Mouse (Mus musculus) adipose tissue, adult 10 weeks (tissue): ENCODE measurements around the gene Lnx2. TPM values are rescaled to one million over a fixed set of nuclear protein-coding genes. Genes with fewer than 3 reads are reported as not detected.

Experiments
- polyA plus RNA-seq: library from polyadenylated mRNA; stranded (reverse); fragments of 350-450 nt; fragmentation: Illumina TruSeq; extraction: RNeasy Lipid Tissue Mini Kit (QIAGEN cat#74804); gene quantifications from one replicate; pipeline ENCODE4 v1.2.3, GENCODE M21; 2014; ENCODE audit warnings: low read depth, low replicate concordance

The Lnx2 gene
- polyA plus RNA-seq, result 12.5 TPM

DNA sequence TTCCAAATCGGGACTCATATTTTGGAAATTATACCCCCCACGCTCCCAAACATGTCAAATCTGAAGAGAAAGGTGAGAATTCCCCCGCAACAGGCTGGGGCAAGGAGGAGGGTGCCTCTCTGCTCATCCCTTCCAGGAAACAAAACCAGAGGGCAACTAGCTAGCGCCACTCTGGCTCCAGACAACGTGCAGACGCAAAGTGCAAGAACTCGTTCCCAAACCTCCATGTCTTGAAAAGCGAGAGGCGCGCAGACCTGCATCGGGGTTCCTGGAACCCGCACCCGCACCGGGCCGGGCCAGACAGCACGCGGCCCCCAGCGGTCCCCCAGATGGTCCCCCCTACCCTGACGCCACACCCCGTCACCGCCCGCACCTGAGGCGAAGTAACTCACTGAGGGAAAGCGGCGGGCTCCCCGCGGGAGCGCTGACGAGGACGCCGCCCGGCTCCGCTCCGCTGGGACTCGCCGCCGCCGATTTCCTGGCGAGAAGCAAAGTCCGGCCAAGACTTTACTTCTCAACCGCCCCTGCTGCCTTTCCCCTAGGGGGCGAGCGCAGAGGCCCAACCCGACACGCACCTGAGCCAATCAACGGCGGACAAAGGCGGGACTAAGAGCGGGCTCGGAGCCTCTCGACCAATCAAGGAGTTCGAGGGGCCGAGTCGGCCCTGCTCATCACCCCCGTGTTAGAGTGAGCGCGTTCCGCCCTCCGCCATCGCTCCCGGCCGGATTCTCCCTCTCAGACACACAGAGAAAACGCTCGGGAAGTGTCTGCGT lies at the start of gene Lnx2:
Gene Lnx2, minus strand, starts transcription at position 561 of the 773 bp plus-strand sequence.

DNA sequence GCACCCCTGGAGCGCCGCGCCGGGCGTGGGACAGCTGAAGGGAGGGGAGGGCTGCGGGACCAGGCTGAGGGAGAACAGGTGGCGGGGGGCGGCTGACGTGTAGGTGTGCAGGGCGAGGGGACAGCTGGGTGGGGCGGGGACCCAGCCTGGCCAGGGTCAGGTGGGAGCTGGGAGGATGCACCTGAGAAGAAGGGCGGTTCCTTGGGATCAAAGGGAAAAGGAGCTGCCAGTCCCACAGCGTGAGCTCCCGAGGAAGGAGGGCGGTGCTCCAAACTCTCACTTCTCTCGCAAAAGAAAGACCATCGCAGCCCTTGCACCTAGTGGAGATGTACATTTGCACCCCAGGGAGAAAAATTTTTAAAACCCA lies 396 bp upstream of the Lnx2 start, which contains the start of gene Polr1d:
Gene Polr1d, plus strand, starts transcription at position 252 of the 367 bp plus-strand sequence.

Other genes with a start within 250 kb of the Lnx2 start
- gene Rpl21, start 243.7 kb downstream of the Lnx2 start, polyA plus RNA-seq, result 988 TPM
- gene Rasl11a, start 231.5 kb downstream of the Lnx2 start, polyA plus RNA-seq, result 19.6 TPM
- 37.3 TPM for gene Gtf3a, start 127.9 kb downstream of the Lnx2 start, polyA plus RNA-seq
- gene Mtif3, start 112.8 kb downstream of the Lnx2 start, polyA plus RNA-seq, result 18.9 TPM
- 136 TPM for gene Polr1d, start 464 bp upstream of the Lnx2 start, polyA plus RNA-seq
- gene Gsx1, start 112.1 kb upstream of the Lnx2 start, polyA plus RNA-seq, result not detected
- gene Pdx1, start 193.4 kb upstream of the Lnx2 start, polyA plus RNA-seq, result not detected
- 0.21 TPM for gene Cdx2, start 230.7 kb upstream of the Lnx2 start, polyA plus RNA-seq
- not detected for gene Urad, start 245.9 kb upstream of the Lnx2 start, polyA plus RNA-seq